Mouse (Mus musculus): ENCODE measurements around the gene 3110001I22Rik. TPM values are rescaled to one million over a fixed set of nuclear protein-coding genes. Genes with fewer than 3 reads are reported as not detected.
"Not testable (repeated sequence)": the region's sequence is repeated elsewhere in the genome, so short reads cannot be mapped to it uniquely, and the experiment has no call there.

Gene 3110001I22Rik
- 4.6 and 4.8 TPM in 2 replicates for polyA plus RNA-seq (2015; fragmentation: Nextera tagmentation; extraction: Ambion mirVana)

GRCm38 (mm10) chr16:13671685-13672385, at the start of gene 3110001I22Rik, which contains the start of gene Bfar:
Gene 3110001I22Rik (plus strand): TSS chr16:13671929.
Gene Bfar (plus strand): TSS chr16:13671858.
- under 1% methylated on average over 54 of the region's 54 CpGs for WGBS
- peak within 1 kb of the TSS; percentile 94 for H3K4me3 ChIP-seq (replicated peaks; ENCODE audit: low read length)
- peaks cover 2% of the 10 kb centered on the region; the same call in 1 of the 2 replicates for H3K36me3 ChIP-seq (ENCODE audit: control insufficient read depth, insufficient read depth, low read length)
- H3K4me1 ChIP-seq (ENCODE audit: control insufficient read depth, insufficient read depth, low read length): peaks cover 17% of the 10 kb centered on the region; the same call in 1 of the 2 replicates
- peak within 1 kb of the TSS; percentile 87 for H3K27ac ChIP-seq (ENCODE audit: low read length)
- no peaks in the 10 kb centered on the region for H3K9me3 ChIP-seq (replicated peaks; ENCODE audit: control insufficient read depth, low read length)
- H3K9ac ChIP-seq (ENCODE audit: low read length): peak within 1 kb of the TSS; percentile 93
- peak within 1 kb of the TSS; percentile 71 for H3K4me2 ChIP-seq (ENCODE audit: low read depth, low read length)
- ATAC-seq (ENCODE audit: insufficient read depth, low FRiP score): peak; percentile 92
- H3K27me3 ChIP-seq (ENCODE audit: control insufficient read depth, insufficient read depth, low read length): no peaks in the 10 kb centered on the region

- no peaks in the 10 kb centered on the region for H3K9me3 ChIP-seq (replicated peaks; ENCODE audit: control insufficient read depth, low read length)
- no peak for ATAC-seq (ENCODE audit: insufficient read depth, low FRiP score)
- 50% methylated on average over 5 of the region's 5 CpGs for WGBS
- no peak overlapping the region for H3K27ac ChIP-seq (ENCODE audit: low read length)
- 0 out of 2 replicates have a peak, but pooled peaks cover 3% of the 10 kb centered on the region for H3K36me3 ChIP-seq (ENCODE audit: control insufficient read depth, insufficient read depth, low read length)
- H3K9ac ChIP-seq (ENCODE audit: low read length): no peak overlapping the region
- no peaks in the 10 kb centered on the region for H3K4me1 ChIP-seq (ENCODE audit: control insufficient read depth, insufficient read depth, low read length)
- H3K4me2 ChIP-seq (ENCODE audit: low read depth, low read length): no peak overlapping the region
- no peak overlapping the region for H3K4me3 ChIP-seq (replicated peaks; ENCODE audit: low read length)
- no peaks in the 10 kb centered on the region for H3K27me3 ChIP-seq (ENCODE audit: control insufficient read depth, insufficient read depth, low read length)
Measured at GRCm38 (mm10) chr16:13628345-13628744, 43.4 kb upstream of the 3110001I22Rik start.

- H3K9me3 ChIP-seq (replicated peaks; ENCODE audit: control insufficient read depth, low read length); H3K27ac ChIP-seq (ENCODE audit: low read length); H3K4me1 ChIP-seq (ENCODE audit: control insufficient read depth, insufficient read depth, low read length); H3K27me3 ChIP-seq (ENCODE audit: control insufficient read depth, insufficient read depth, low read length); H3K9ac ChIP-seq (ENCODE audit: low read length); H3K4me3 ChIP-seq (replicated peaks; ENCODE audit: low read length); ATAC-seq (ENCODE audit: insufficient read depth, low FRiP score); H3K4me2 ChIP-seq (ENCODE audit: low read depth, low read length): not testable (repeated sequence)
- peaks cover 21% of the 10 kb centered on the region for H3K36me3 ChIP-seq (ENCODE audit: control insufficient read depth, insufficient read depth, low read length)
- 49% methylated on average over 2 of the region's 2 CpGs for WGBS
Measured at GRCm38 (mm10) chr16:13638198-13638597, 33.5 kb upstream of the 3110001I22Rik start.

DNA sequence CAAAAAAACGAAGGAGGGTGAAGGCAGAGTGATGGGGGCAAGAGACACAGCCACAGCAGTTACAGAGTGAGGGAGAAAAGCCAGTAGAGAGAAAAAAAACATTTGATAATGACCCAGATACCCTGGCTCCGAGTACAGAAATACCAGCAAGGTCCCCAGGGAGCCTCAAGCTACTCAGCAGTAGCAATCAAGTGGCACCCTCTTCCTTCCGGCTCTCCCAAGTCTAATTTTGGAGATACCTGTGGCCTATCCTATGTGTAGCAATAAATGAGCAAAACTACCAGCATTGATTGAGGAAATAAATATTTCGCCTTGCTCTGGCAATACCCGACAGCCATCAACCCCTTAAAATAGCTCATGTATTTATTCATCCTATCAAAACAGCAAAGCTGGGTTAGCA, 32.2 kb upstream of the 3110001I22Rik start:
- ATAC-seq (ENCODE audit: insufficient read depth, low FRiP score): no peak
- no peaks in the 10 kb centered on the region for H3K27me3 ChIP-seq (ENCODE audit: control insufficient read depth, insufficient read depth, low read length)
- 84% methylated on average over 5 of the region's 5 CpGs for WGBS
- H3K4me3 ChIP-seq (replicated peaks; ENCODE audit: low read length): no peak overlapping the region
- no peaks in the 10 kb centered on the region for H3K4me1 ChIP-seq (ENCODE audit: control insufficient read depth, insufficient read depth, low read length)
- no peak overlapping the region for H3K27ac ChIP-seq (ENCODE audit: low read length)
- no peaks in the 10 kb centered on the region for H3K9me3 ChIP-seq (replicated peaks; ENCODE audit: control insufficient read depth, low read length)
- H3K4me2 ChIP-seq (ENCODE audit: low read depth, low read length): no peak overlapping the region
- H3K9ac ChIP-seq (ENCODE audit: low read length): no peak overlapping the region
- H3K36me3 ChIP-seq (ENCODE audit: control insufficient read depth, insufficient read depth, low read length): peaks cover 14% of the 10 kb centered on the region

DNA sequence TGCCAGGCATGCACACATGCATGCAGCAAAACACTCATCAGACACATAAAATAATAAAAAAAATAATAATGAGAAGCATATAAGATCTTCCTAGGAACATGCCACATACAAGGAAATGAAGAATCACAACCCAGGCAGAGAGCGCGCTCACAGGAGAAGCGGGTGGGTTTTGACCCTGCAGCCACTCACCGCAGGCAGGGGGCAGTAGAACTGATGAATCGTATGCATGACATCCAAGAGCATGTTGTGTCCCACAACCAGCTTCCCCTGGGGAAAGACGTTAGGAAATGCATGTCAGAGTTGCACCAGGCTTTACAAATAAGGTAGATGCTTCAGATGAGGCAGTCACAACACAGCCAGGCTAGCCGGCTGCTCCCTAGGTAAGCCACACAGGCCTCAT, 31.7 kb upstream of the 3110001I22Rik start:
- ATAC-seq (ENCODE audit: insufficient read depth, low FRiP score): no peak
- no peak overlapping the region for H3K9ac ChIP-seq (ENCODE audit: low read length)
- peaks cover 10% of the 10 kb centered on the region; the same call in 1 of the 2 replicates for H3K36me3 ChIP-seq (ENCODE audit: control insufficient read depth, insufficient read depth, low read length)
- no peaks in the 10 kb centered on the region for H3K27me3 ChIP-seq (ENCODE audit: control insufficient read depth, insufficient read depth, low read length)
- no peaks in the 10 kb centered on the region for H3K9me3 ChIP-seq (replicated peaks; ENCODE audit: control insufficient read depth, low read length)
- no peak overlapping the region for H3K27ac ChIP-seq (ENCODE audit: low read length)
- WGBS: 77% methylated on average over 7 of the region's 7 CpGs
- no peak overlapping the region for H3K4me2 ChIP-seq (ENCODE audit: low read depth, low read length)
- no peaks in the 10 kb centered on the region for H3K4me1 ChIP-seq (ENCODE audit: control insufficient read depth, insufficient read depth, low read length)
- no peak overlapping the region for H3K4me3 ChIP-seq (replicated peaks; ENCODE audit: low read length)

DNA sequence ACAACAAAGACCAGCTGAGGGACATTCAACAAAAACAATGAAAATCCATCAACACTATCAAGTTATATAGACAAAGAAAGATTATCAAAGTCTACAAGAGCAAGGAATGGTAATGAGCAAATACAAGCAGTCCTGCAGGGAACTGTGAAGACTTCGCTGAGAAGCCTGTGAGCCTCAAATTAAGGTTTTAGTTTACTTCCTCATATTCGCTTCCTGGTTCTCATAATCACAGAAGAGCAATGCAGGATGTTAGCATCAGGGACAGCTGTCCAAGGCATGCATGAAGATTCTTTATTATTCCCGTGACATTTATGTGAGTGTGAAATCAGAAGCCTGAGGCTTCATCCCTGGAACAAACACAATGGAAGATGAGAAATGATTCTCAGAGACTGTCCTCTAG, 27.3 kb upstream of the 3110001I22Rik start:
- H3K36me3 ChIP-seq (ENCODE audit: control insufficient read depth, insufficient read depth, low read length): no peaks in the 10 kb centered on the region; the same call in 1 of the 2 replicates
- no peak overlapping the region for H3K4me3 ChIP-seq (replicated peaks; ENCODE audit: low read length)
- WGBS: 72% methylated on average over 3 of the region's 3 CpGs
- H3K4me1 ChIP-seq (ENCODE audit: control insufficient read depth, insufficient read depth, low read length): no peaks in the 10 kb centered on the region
- H3K9me3 ChIP-seq (replicated peaks; ENCODE audit: control insufficient read depth, low read length): no peaks in the 10 kb centered on the region
- H3K27me3 ChIP-seq (ENCODE audit: control insufficient read depth, insufficient read depth, low read length): no peaks in the 10 kb centered on the region
- H3K9ac ChIP-seq (ENCODE audit: low read length): no peak overlapping the region
- no peak overlapping the region for H3K27ac ChIP-seq (ENCODE audit: low read length)
- no peak overlapping the region for H3K4me2 ChIP-seq (ENCODE audit: low read depth, low read length)
- no peak for ATAC-seq (ENCODE audit: insufficient read depth, low FRiP score)

DNA sequence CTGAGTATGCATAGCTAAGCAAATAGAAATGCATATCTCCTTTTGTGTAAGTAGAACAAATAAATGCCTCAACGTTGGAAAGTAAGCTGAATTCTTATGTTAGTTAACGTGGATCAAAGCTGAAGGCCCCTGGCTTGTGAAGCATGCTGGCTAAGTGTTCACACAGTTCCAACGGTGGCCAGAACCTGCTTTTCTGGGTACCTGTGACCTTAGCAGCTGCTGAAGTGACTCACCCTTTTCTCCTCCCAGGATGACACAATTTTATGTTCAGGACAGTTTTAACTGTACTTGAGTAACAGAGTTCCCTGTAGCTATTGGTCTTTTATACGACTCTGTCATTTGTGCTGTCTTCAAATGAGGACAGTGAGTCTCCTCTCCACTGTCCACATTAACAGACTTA, 25.8 kb upstream of the 3110001I22Rik start:
- Histone ChIP-seq H3K36me3 (ENCODE audit: control insufficient read depth, insufficient read depth, low read length) (0 out of 2 replicates have a peak, but pooled peaks cover 3% of the 10 kb centered on the region), H3K4me2 (ENCODE audit: low read depth, low read length) (no peak overlapping the region), H3K9me3 (replicated peaks; ENCODE audit: control insufficient read depth, low read length) (no peaks in the 10 kb centered on the region), H3K27ac (ENCODE audit: low read length) (peak overlapping the region; percentile 58), H3K9ac (ENCODE audit: low read length) (no peak overlapping the region), H3K27me3 (ENCODE audit: control insufficient read depth, insufficient read depth, low read length) (no peaks in the 10 kb centered on the region), H3K4me3 (replicated peaks; ENCODE audit: low read length) (no peak overlapping the region), H3K4me1 (ENCODE audit: control insufficient read depth, insufficient read depth, low read length) (no peaks in the 10 kb centered on the region)
- 63% methylated on average over 4 of the region's 4 CpGs for WGBS
- ATAC-seq (ENCODE audit: insufficient read depth, low FRiP score): peak; percentile 72; the same call in 1 of the 2 replicates

DNA sequence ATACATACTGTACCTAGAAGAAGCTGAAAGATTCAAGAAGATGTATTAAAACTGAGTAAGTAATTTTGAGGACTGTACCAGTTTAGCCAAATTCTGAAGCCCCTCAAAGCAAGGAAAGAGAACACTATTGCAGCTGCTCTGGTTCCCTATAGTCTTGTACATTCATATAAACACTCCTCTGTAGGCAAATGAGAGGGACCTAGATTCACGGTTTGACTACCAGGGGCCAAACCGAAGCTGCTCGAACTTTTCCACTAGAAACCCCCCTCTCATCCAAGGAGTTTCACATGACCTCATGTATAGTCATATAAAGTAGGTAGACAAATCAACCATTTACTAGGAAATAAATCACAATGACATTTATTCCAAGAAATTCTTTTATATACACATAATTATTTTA, 12.8 kb upstream of the 3110001I22Rik start:
- Histone ChIP-seq H3K36me3 (ENCODE audit: control insufficient read depth, insufficient read depth, low read length) (peaks cover 5% of the 10 kb centered on the region), H3K27me3 (ENCODE audit: control insufficient read depth, insufficient read depth, low read length) (no peaks in the 10 kb centered on the region), H3K9me3 (replicated peaks; ENCODE audit: control insufficient read depth, low read length) (no peaks in the 10 kb centered on the region), H3K9ac (ENCODE audit: low read length) (no peak overlapping the region), H3K4me2 (ENCODE audit: low read depth, low read length) (no peak overlapping the region), H3K4me3 (replicated peaks; ENCODE audit: low read length) (no peak overlapping the region), H3K27ac (ENCODE audit: low read length) (no peak overlapping the region), H3K4me1 (ENCODE audit: control insufficient read depth, insufficient read depth, low read length) (no peaks in the 10 kb centered on the region)
- ATAC-seq (ENCODE audit: insufficient read depth, low FRiP score): no peak
- WGBS: 85% methylated on average over 3 of the region's 3 CpGs

GRCm38 (mm10) chr16:13660736-13661135, 11.0 kb upstream of the 3110001I22Rik start:
- no peaks in the 10 kb centered on the region for H3K36me3 ChIP-seq (ENCODE audit: control insufficient read depth, insufficient read depth, low read length)
- 93% methylated on average over 9 of the region's 9 CpGs for WGBS
- ATAC-seq (ENCODE audit: insufficient read depth, low FRiP score): no peak

More at GRCm38 (mm10) chr16:13660736-13661135, 11.0 kb upstream of the 3110001I22Rik start:
- Histone ChIP-seq H3K27me3 (ENCODE audit: control insufficient read depth, insufficient read depth, low read length) (no peaks in the 10 kb centered on the region), H3K4me3 (replicated peaks; ENCODE audit: low read length) (no peak overlapping the region), H3K9ac (ENCODE audit: low read length) (no peak overlapping the region), H3K4me1 (ENCODE audit: control insufficient read depth, insufficient read depth, low read length) (no peaks in the 10 kb centered on the region), H3K27ac (ENCODE audit: low read length) (no peak overlapping the region), H3K9me3 (replicated peaks; ENCODE audit: control insufficient read depth, low read length) (no peaks in the 10 kb centered on the region), H3K4me2 (ENCODE audit: low read depth, low read length) (no peak overlapping the region)
